Mouse (Mus musculus) myocyte (in vitro differentiated cells): ENCODE data around the gene Mlst8.

ENCODE experiments used
- CEBPB ChIP-seq: IDR thresholded peaks from 2 replicates; pipeline ENCODE4 v1.6.1; 2011; ENCODE audit warnings: mild to moderate bottlenecking, moderate library complexity; ENCODE audit not compliant: poor library complexity, insufficient read depth, severe bottlenecking
- E2F4 ChIP-seq: IDR thresholded peaks from one replicate; pipeline ENCODE4 v1.6.1; 2011; ENCODE audit warnings: mild to moderate bottlenecking, control low read depth, moderate library complexity; ENCODE audit not compliant: insufficient read depth
- MAX ChIP-seq: IDR thresholded peaks from one replicate; pipeline ENCODE4 v1.6.1; 2011; ENCODE audit warnings: low read depth, mild to moderate bottlenecking, control low read depth
- POLR2A ChIP-seq: IDR thresholded peaks from one replicate; pipeline ENCODE4 v1.6.1; 2011; ENCODE audit warnings: low read depth, mild to moderate bottlenecking, control low read depth, moderate library complexity; ENCODE audit not compliant: insufficient read length
- POLR2AphosphoS2 ChIP-seq: IDR thresholded peaks from one replicate; pipeline ENCODE4 v1.6.1; 2011; ENCODE audit warnings: low read depth, control low read depth; ENCODE audit not compliant: insufficient read length
- USF1 ChIP-seq: IDR thresholded peaks from one replicate; pipeline ENCODE4 v1.6.1; 2011; ENCODE audit warnings: low read depth, mild to moderate bottlenecking, control low read depth, moderate library complexity

GRCm38 (mm10) chr17:24472512-24472911 is 6.4 kb downstream of the Mlst8 start:
- TF ChIP-seq POLR2A (no peak), MAX (no peak), USF1 (no peak), E2F4 (no peak), POLR2AphosphoS2 (no peak), CEBPB (no peak)
